Mouse (Mus musculus) liver, adult 2 months (tissue): ENCODE measurements around the gene Arhgef33.
"Not testable (repeated sequence)": the region's sequence is repeated elsewhere in the genome, so short reads cannot be mapped to it uniquely, and the experiment has no call there.

ENCODE experiments used
- CTCF ChIP-seq: fragments of 200-500 bp; IDR thresholded peaks from 2 replicates; pipeline ENCODE4 v1.5.1; 2011; ENCODE audit warnings: low read depth, low read length, control low read depth
- POLR2A ChIP-seq: fragments of 200-500 bp; IDR thresholded peaks from 2 replicates; pipeline ENCODE4 v1.6.1; 2011; ENCODE audit warnings: low read length, control low read depth; ENCODE audit not compliant: insufficient read depth; ENCODE audit errors: extremely low read depth

GRCm38 (mm10) chr17:80378386-80378785 is 71.2 kb downstream of the Arhgef33 start:
- TF ChIP-seq CTCF, POLR2A: not testable (repeated sequence)
